Mouse (Mus musculus) G1E (cell line): Measurements from ENCODE around the gene Gm10309. TPM values are rescaled to one million over a fixed set of nuclear protein-coding genes. Genes with fewer than 3 reads are reported as not detected.

Experiments
- ATAC-seq: 2 replicates; pipeline ENCODE4 v1.8.0; 2016; ENCODE audit warnings: mild to moderate bottlenecking; ENCODE audit not compliant: insufficient number of reproducible peaks, poor library complexity, low FRiP score, severe bottlenecking; ENCODE audit errors: extremely low read depth
- DNase-seq: peaks from one replicate; pipeline ENCODE4 v3.0.0; 2012; ENCODE audit warnings: low spot score
- H3K27me3 ChIP-seq: 2 replicates; pipeline ENCODE4 v1.6.1; 2012; ENCODE audit warnings: mild to moderate bottlenecking, low read length, inconsistent platforms; ENCODE audit not compliant: insufficient read depth
- H3K36me3 ChIP-seq: replicated peaks from 2 replicates; pipeline ENCODE3; 2012; ENCODE audit warnings: mild to moderate bottlenecking, inconsistent platforms
- H3K4me1 ChIP-seq: 2 replicates; pipeline ENCODE4 v1.6.1; 2012; ENCODE audit warnings: low read depth, low read length, inconsistent platforms, mixed read lengths; ENCODE audit not compliant: insufficient read depth
- H3K4me3 ChIP-seq: 2 replicates; pipeline ENCODE4 v1.5.1; 2012; ENCODE audit warnings: low read depth, mild to moderate bottlenecking, inconsistent platforms, low read length, moderate library complexity, mixed read lengths
- H3K9me3 ChIP-seq: replicated peaks from 2 replicates; pipeline ENCODE4 v1.6.1; 2012; ENCODE audit warnings: inconsistent platforms
- CTCF ChIP-seq: IDR thresholded peaks from 2 replicates; pipeline ENCODE4 v1.5.1; 2012; ENCODE audit warnings: low read depth, low read length, inconsistent platforms, mixed read lengths
- GATA1 ChIP-seq: IDR thresholded peaks from 2 replicates; pipeline ENCODE4 v1.6.1; 2012; ENCODE audit warnings: borderline replicate concordance, low read length, inconsistent platforms, mixed read lengths
- GATA2 ChIP-seq: IDR thresholded peaks from 2 replicates; pipeline ENCODE4 v1.6.1; 2012; ENCODE audit warnings: low read depth, low read length, inconsistent platforms, borderline replicate concordance
- POLR2AphosphoS5 ChIP-seq: IDR thresholded peaks from 2 replicates; pipeline ENCODE4 v1.6.1; 2012; ENCODE audit warnings: low read depth, low read length, inconsistent platforms; ENCODE audit not compliant: insufficient replicate concordance
- TAL1 ChIP-seq: conservative IDR thresholded peaks from 2 replicates; pipeline ENCODE4 v1.6.1; 2012; ENCODE audit warnings: low read depth, low read length, inconsistent platforms, mixed read lengths
- polyA plus RNA-seq: library from polyadenylated mRNA; stranded (reverse); fragments of >175 nt; gene quantifications from 2 replicates; pipeline ENCODE4 v1.2.3, GENCODE M21; 2012
- total RNA-seq, 2 experiments: library from RNA; stranded (forward) in 1 of 2; stranded (reverse) in 1 of 2; fragments of 200-1000 nt in 1 of 2; fragments of >200 nt in 1 of 2; fragmentation: Nextera tagmentation in 1 of 2; gene quantifications; 2 replicates each; pipeline ENCODE4 v1.2.3; 2014 to 2017

Gene Gm10309
- total and polyA plus RNA-seq, 3 experiments = 0.11 TPM; not detected in 2

DNA sequence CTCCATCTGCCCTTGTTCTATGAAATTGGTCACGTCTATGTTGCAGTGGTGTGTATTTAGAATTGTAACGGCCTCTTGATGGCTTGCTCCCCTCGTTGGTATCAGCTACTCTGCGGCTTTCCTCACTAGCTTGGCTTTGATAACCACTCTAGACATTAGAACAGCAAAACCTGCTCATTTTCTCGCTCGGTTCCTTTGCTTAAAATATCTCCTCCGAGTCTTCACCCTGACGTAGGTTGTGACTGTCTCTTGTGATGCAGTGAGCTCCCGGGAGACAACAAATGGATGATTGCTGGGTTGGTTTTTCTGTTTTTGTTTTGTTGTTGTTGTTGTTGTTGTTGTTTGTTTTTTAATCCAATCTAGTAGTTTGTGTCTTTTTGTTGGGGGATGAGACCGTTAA, 24.0 kb upstream of the Gm10309 start:
- Histone ChIP-seq H3K4me1 (no peaks in the 10 kb centered on the region), H3K4me3 (no peak overlapping the region), H3K9me3 (peaks cover 26% of the 10 kb centered on the region), H3K36me3 (no peaks in the 10 kb centered on the region), H3K27me3 (no peaks in the 10 kb centered on the region)
- no peak for DNase-seq
- no peak for ATAC-seq
- TF ChIP-seq TAL1 = no peak
- no peak for TF ChIP-seq GATA1
- no peak for TF ChIP-seq CTCF
- TF ChIP-seq GATA2 = no peak
- TF ChIP-seq POLR2AphosphoS5 = no peak

DNA sequence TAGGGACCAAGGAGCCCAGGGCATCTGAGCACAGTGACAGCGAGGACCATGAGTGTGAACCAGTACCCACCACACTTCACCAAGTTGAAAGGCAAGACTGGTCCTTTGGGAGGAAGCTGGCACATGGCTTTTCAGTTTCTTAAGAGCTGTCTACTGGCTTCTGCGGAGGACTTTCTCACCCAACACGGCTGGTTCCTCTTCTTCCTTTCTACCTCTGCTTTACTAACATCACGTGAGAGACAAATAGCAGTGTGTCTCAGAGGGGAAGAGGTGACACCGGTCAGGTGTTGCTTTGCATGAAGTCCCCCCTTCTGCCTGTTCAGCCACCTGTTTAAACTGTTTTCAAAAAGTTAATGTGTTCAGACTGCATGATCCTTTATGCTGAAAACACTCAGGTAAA, 22.3 kb upstream of the Gm10309 start:
- Histone ChIP-seq H3K36me3 (no peaks in the 10 kb centered on the region), H3K4me3 (no peak overlapping the region), H3K27me3 (no peaks in the 10 kb centered on the region), H3K4me1 (no peaks in the 10 kb centered on the region), H3K9me3 (peaks cover 28% of the 10 kb centered on the region)
- no peak for ATAC-seq
- TF ChIP-seq GATA1 = no peak
- no peak for TF ChIP-seq GATA2
- TF ChIP-seq CTCF = no peak
- TF ChIP-seq POLR2AphosphoS5 = no peak
- no peak for TF ChIP-seq TAL1
- DNase-seq = no peak

DNA sequence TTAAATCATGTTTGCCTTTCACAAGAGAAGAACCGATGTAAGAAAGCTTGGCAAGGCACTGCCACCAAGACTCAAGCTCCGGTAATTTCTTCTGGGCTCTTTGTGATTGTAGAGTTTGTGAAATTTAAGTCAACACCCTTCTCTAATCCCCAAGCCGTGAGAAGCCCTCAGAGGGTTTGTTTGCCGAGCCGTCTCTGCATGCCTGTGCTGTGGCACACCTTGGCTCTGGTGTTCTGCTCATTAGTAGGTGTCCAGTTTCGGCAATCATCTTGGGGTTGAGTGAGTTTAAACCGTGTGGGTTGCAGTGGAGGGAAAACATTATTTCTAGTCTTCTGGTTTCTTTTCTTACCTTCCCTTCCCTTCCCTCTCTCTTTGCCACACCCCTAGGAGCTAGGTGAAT, 21.0 kb upstream of the Gm10309 start:
- H3K4me3 ChIP-seq = no peak overlapping the region
- H3K9me3 ChIP-seq = peaks cover 28% of the 10 kb centered on the region
- no peaks in the 10 kb centered on the region for H3K27me3 ChIP-seq
- TF ChIP-seq POLR2AphosphoS5 (no peak), GATA2 (no peak), TAL1 (no peak), CTCF (no peak), GATA1 (no peak)
- no peak for DNase-seq
- ATAC-seq = no peak
- no peaks in the 10 kb centered on the region for H3K4me1 ChIP-seq
- H3K36me3 ChIP-seq = no peaks in the 10 kb centered on the region

DNA sequence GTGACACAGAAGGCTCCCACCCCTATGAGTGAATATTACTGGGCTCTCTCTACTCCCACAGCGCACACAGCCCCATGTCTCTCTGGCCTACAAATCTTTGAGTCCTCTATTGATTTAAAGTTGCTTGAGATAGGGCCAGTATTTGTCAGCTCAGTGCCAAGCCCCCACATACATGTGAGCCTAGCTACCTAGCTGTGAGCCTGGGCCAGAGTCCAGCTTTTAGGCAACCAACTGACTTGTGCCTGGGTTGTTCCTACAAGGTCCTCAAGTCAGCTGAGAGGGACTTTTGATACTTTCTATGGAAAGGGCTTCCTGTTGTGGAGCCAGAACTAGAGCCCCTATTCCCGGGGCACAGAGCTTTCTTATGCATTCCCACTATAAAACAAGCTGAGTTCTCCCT, 20.0 kb upstream of the Gm10309 start:
- TF ChIP-seq GATA1 (no peak), GATA2 (no peak), POLR2AphosphoS5 (no peak)
- no peak for ATAC-seq
- H3K4me3 ChIP-seq = no peak overlapping the region
- no peaks in the 10 kb centered on the region for H3K4me1 ChIP-seq
- no peak for DNase-seq
- H3K27me3 ChIP-seq = no peaks in the 10 kb centered on the region
- peaks cover 25% of the 10 kb centered on the region for H3K9me3 ChIP-seq
- no peaks in the 10 kb centered on the region for H3K36me3 ChIP-seq

DNA sequence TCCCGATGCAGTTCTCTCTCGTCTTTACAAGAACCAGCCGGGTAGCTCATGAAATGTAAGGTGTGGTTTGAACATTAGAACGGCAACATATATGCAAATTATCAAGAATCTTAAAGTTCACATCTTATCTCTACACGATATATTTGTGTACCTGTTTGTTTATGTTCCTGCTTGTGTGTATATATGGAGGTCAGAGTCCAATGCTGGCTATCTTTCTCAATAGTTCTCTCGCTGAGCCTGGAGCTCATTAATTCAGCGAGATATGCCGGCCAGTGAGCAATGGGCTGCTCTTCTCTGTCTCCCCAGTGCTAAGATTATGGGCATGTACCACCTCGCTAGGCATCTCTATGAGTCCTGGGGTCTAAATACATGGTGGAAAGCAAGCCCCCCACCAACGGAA, 18.8 kb upstream of the Gm10309 start:
- Histone ChIP-seq H3K4me1 (no peaks in the 10 kb centered on the region), H3K27me3 (no peaks in the 10 kb centered on the region), H3K9me3 (peaks cover 22% of the 10 kb centered on the region), H3K36me3 (no peaks in the 10 kb centered on the region), H3K4me3 (no peak overlapping the region)
- TF ChIP-seq POLR2AphosphoS5 (no peak), GATA2 (no peak), CTCF (no peak), GATA1 (no peak), TAL1 (no peak)
- DNase-seq = no peak
- ATAC-seq = no peak

DNA sequence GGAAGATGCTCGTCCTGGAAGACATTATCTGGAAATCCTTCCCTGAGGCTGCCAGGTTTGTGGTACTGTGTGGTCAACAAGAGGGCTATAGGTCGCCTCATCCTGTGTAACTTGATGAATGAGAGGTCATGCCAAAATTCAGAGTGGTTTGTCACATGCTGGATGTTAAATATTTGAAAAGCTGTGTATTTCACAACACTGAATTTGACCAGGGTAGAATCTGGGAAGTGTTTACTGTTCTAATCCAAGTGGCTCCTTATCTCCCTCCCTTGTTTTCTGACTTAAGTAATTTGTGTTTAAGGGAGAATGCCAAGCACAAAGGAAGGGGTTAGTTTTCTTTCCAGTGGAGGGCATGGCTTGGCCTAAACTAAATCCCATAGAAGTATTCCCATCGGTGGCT, 18.3 kb upstream of the Gm10309 start:
- Histone ChIP-seq H3K36me3 (no peaks in the 10 kb centered on the region), H3K4me1 (no peaks in the 10 kb centered on the region), H3K27me3 (no peaks in the 10 kb centered on the region), H3K4me3 (no peak overlapping the region), H3K9me3 (peaks cover 25% of the 10 kb centered on the region)
- no peak for DNase-seq
- no peak for TF ChIP-seq CTCF
- no peak for TF ChIP-seq GATA1
- no peak for TF ChIP-seq POLR2AphosphoS5
- TF ChIP-seq TAL1 = no peak
- TF ChIP-seq GATA2 = no peak
- ATAC-seq = no peak

DNA sequence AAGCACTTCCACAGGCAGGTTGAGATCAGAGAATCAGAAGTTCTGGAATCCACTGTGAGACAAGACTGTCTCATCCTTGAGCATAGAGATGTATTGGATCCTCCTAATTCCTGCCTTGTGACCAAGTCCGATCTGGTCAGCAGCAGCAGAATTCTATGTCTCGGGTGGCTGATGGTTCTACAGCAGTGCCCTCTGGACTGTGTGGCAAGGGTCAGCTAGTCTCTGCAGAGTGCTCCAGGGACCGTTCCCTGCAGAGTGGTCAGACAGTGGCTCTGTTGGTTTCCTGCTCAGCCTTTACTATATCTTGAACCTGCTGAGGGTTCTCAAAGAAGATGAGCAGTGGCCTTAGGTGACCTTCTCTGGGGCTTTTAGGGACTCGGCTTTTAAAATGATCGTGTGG, 17.6 kb upstream of the Gm10309 start:
- H3K9me3 ChIP-seq = peaks cover 26% of the 10 kb centered on the region
- no peak for TF ChIP-seq GATA1
- no peak for TF ChIP-seq POLR2AphosphoS5
- no peak for TF ChIP-seq GATA2
- no peak for TF ChIP-seq CTCF
- no peak for TF ChIP-seq TAL1
- H3K27me3 ChIP-seq = no peaks in the 10 kb centered on the region
- no peaks in the 10 kb centered on the region for H3K36me3 ChIP-seq
- no peak overlapping the region for H3K4me3 ChIP-seq
- no peaks in the 10 kb centered on the region for H3K4me1 ChIP-seq
- DNase-seq = no peak
- ATAC-seq = no peak
